Mouse (Mus musculus) small intestine, adult 2 months (tissue): ENCODE results near the gene Zfp652. TPM values are rescaled to one million over a fixed set of nuclear protein-coding genes. Genes with fewer than 3 reads are reported as not detected.

Source experiments
- H3K27ac ChIP-seq: fragments of 200-500 bp; 2 replicates; pipeline ENCODE4 v1.5.1; 2012; ENCODE audit warnings: low read depth, low read length, control low read depth, inconsistent platforms; ENCODE audit not compliant: insufficient read depth
- H3K27me3 ChIP-seq: fragments of 200-500 bp; 2 replicates; pipeline ENCODE4 v1.6.1; 2012; ENCODE audit warnings: mild to moderate bottlenecking, moderate library complexity, low read length, inconsistent platforms; ENCODE audit not compliant: control insufficient read depth, insufficient read depth
- H3K36me3 ChIP-seq: fragments of 200-500 bp; 2 replicates; pipeline ENCODE4 v1.6.1; 2012; ENCODE audit warnings: mild to moderate bottlenecking, low read length, control low read depth, inconsistent platforms; ENCODE audit not compliant: control insufficient read depth, insufficient read depth
- H3K4me1 ChIP-seq: fragments of 200-500 bp; 2 replicates; pipeline ENCODE4 v1.6.1; 2012; ENCODE audit warnings: low read length, inconsistent platforms, mixed read lengths; ENCODE audit not compliant: control insufficient read depth, insufficient read depth, insufficient read length
- H3K4me3 ChIP-seq: fragments of 200-500 bp; 2 replicates; pipeline ENCODE4 v1.5.1; 2012; ENCODE audit warnings: low read depth, mild to moderate bottlenecking, control low read depth, inconsistent platforms, low read length, moderate library complexity
- CTCF ChIP-seq: fragments of 200-500 bp; IDR thresholded peaks from 2 replicates; pipeline ENCODE4 v1.5.1; 2012; ENCODE audit warnings: low read depth, mild to moderate bottlenecking, control low read depth, inconsistent platforms, low read length, moderate library complexity, mixed read lengths; ENCODE audit not compliant: insufficient replicate concordance, insufficient read length; ENCODE audit errors: extremely low read depth
- POLR2A ChIP-seq: fragments of 200-500 bp; IDR thresholded peaks from 2 replicates; pipeline ENCODE4 v1.6.1; 2012; ENCODE audit warnings: low read depth, mild to moderate bottlenecking, control low read depth, inconsistent platforms, low read length, moderate library complexity
- WGBS: fragments of 180-500 bp; shearing (Covaris S2); methylation state at CpG from one replicate; pipeline ENCODE4 v1.1.7; 2018; 5-methylcytosine and 5-hydroxymethylcytosine counted together
- polyA plus RNA-seq: library from polyadenylated mRNA; depleted of rRNA; stranded (reverse); fragments of >200 nt; gene quantifications from 2 replicates; pipeline ENCODE4 v1.2.3, GENCODE M21; 2012

Zfp652 gene
- polyA plus RNA-seq, 1 experiment = 25.1 TPM

GRCm38 (mm10) chr11:95812224-95812623 is 99.8 kb downstream of the Zfp652 start:
- Histone ChIP-seq H3K4me3 (no peak overlapping the region), H3K36me3 (no peaks in the 10 kb centered on the region), H3K27ac (no peak overlapping the region), H3K4me1 (peaks cover 7% of the 10 kb centered on the region; the same call in 1 of the 2 replicates), H3K27me3 (no peaks in the 10 kb centered on the region)
- TF ChIP-seq CTCF (no peak), POLR2A (no peak)
- 85% methylated on average over 4 of the region's 4 CpGs for WGBS

GRCm38 (mm10) chr11:95814101-95814500 is 101.6 kb downstream of the Zfp652 start:
- peaks cover 2% of the 10 kb centered on the region; the same call in 1 of the 2 replicates for H3K4me1 ChIP-seq
- 92% methylated on average over 2 of the region's 2 CpGs for WGBS
- H3K36me3 ChIP-seq = no peaks in the 10 kb centered on the region
- TF ChIP-seq CTCF (no peak), POLR2A (no peak)
- H3K4me3 ChIP-seq = no peak overlapping the region
- H3K27me3 ChIP-seq = no peaks in the 10 kb centered on the region
- H3K27ac ChIP-seq = no peak overlapping the region

- Histone ChIP-seq H3K27me3 (no peaks in the 10 kb centered on the region), H3K4me1 (peaks cover 7% of the 10 kb centered on the region; the same call in 1 of the 2 replicates), H3K36me3 (no peaks in the 10 kb centered on the region), H3K27ac (no peak overlapping the region), H3K4me3 (no peak overlapping the region)
- TF ChIP-seq CTCF (no peak), POLR2A (no peak)
- WGBS = 76% methylated on average over 5 of the region's 5 CpGs
Measured at GRCm38 (mm10) chr11:95814857-95815256, 102.4 kb downstream of the Zfp652 start.

- TF ChIP-seq CTCF (no peak), POLR2A (no peak)
- no peak overlapping the region for H3K4me3 ChIP-seq
- H3K4me1 ChIP-seq = peaks cover 9% of the 10 kb centered on the region; the same call in 1 of the 2 replicates
- no peaks in the 10 kb centered on the region for H3K27me3 ChIP-seq
- 50% methylated on average over 9 of the region's 9 CpGs for WGBS
- H3K36me3 ChIP-seq = no peaks in the 10 kb centered on the region
- no peak overlapping the region for H3K27ac ChIP-seq
Measured at GRCm38 (mm10) chr11:95815412-95815811, 102.9 kb downstream of the Zfp652 start.

GRCm38 (mm10) chr11:95819138-95819537 is 106.7 kb downstream of the Zfp652 start:
- WGBS = 48% methylated on average over 8 of the region's 8 CpGs
- H3K27me3 ChIP-seq = no peaks in the 10 kb centered on the region
- TF ChIP-seq CTCF (no peak), POLR2A (no peak)
- peak overlapping the region; percentile 69 for H3K27ac ChIP-seq
- no peaks in the 10 kb centered on the region for H3K36me3 ChIP-seq
- no peak overlapping the region for H3K4me3 ChIP-seq
- H3K4me1 ChIP-seq = peaks cover 17% of the 10 kb centered on the region; the same call in 1 of the 2 replicates

GRCm38 (mm10) chr11:95821511-95821910 is 109.0 kb downstream of the Zfp652 start:
- WGBS = 61% methylated on average over 3 of the region's 3 CpGs
- TF ChIP-seq POLR2A (no peak), CTCF (no peak)
- H3K4me1 ChIP-seq = peaks cover 17% of the 10 kb centered on the region; the same call in 1 of the 2 replicates
- peak overlapping the region; percentile 87 for H3K27ac ChIP-seq
- H3K36me3 ChIP-seq = no peaks in the 10 kb centered on the region
- no peak overlapping the region for H3K4me3 ChIP-seq
- H3K27me3 ChIP-seq = no peaks in the 10 kb centered on the region

GRCm38 (mm10) chr11:95822437-95822836 is 110.0 kb downstream of the Zfp652 start:
- TF ChIP-seq POLR2A (no peak), CTCF (no peak)
- Histone ChIP-seq H3K36me3 (no peaks in the 10 kb centered on the region), H3K27ac (no peak overlapping the region), H3K27me3 (no peaks in the 10 kb centered on the region), H3K4me1 (peaks cover 17% of the 10 kb centered on the region; the same call in 1 of the 2 replicates), H3K4me3 (no peak overlapping the region)
- WGBS = 94% methylated on average over 4 of the region's 4 CpGs

- TF ChIP-seq POLR2A (peak; percentile 68), CTCF (no peak)
- H3K27me3 ChIP-seq = no peaks in the 10 kb centered on the region
- H3K27ac ChIP-seq = peak within 1 kb of the TSS; percentile 94
- under 1% methylated on average over 74 of the region's 78 CpGs for WGBS
- peak within 1 kb of the TSS; percentile 84 for H3K4me3 ChIP-seq
- no peaks in the 10 kb centered on the region for H3K36me3 ChIP-seq
- peaks cover 22% of the 10 kb centered on the region; the same call in 1 of the 2 replicates for H3K4me1 ChIP-seq
Measured at GRCm38 (mm10) chr11:95824071-95824876, 111.8 kb downstream of the Zfp652 start, which contains the start of gene Phospho1. Gene Phospho1 (plus strand): TSS chr11:95824499.
